Mouse (Mus musculus): ENCODE measurements around the gene Scn8a. TPM values are rescaled to one million over a fixed set of nuclear protein-coding genes. Genes with fewer than 3 reads are reported as not detected.

The Scn8a gene
- total RNA-seq, 2 experiments from 2014 or later = 2.5 to 5.6 TPM

DNA sequence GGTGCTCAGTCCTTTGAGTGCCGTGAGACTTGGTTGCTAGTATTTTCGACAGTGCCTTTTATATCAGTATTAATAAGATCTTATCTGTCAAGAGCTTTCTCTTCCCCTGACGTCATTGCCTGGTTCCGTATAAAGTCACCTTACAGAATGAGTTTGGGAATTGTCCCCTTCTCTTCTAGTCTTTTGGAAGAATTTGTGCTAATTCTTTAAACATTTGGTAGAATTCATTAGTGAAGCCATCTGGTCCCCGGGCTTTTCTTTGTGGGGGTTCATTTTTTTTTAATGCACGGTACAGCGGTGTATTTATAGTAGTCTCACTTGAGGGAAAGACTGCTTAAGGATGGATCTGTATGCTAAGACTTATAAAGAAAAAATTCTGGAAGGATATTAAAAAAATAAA lies 84.3 kb downstream of the Scn8a start:
- DNase-seq = no peak

DNA sequence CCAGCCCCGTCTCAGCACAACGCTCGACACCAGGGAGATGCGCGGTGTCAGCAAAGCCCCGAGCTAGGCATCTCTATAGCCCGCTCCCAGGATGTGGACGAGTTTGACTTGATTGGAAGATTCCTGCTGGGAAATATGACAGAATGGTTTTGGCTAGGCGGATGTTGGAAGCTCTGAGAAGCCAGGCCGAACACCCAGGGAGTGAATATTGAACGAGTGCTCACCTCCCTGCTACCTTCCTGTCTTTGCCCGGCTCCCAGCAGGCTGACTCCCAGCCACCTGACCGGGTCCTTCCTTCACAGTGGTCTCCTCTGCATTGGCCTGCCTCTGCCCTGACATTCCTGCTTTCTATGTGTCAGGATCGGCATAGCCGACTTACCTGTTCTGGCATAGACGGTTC lies 85.1 kb downstream of the Scn8a start:
- DNase-seq = no peak

DNA sequence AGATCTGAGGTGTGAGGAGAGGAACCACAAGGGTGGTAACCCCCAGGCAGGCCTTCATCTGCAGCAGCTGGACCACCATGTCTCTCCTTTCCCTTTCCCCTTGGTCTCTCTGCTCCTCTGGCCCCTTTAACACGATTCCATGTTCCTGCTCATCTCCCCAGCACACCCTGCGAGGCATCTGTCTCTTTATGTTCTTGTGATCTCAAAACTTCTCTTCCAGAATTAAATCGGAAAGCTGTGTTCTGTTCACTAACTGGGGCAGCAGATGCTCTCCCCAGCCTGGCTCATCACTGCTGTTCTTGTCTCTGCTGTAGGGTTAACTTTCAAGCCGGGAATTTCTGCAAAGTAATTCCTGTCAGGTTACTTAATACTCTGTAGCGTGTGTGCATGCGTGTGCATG lies 91.3 kb downstream of the Scn8a start:
- DNase-seq = no peak

DNA sequence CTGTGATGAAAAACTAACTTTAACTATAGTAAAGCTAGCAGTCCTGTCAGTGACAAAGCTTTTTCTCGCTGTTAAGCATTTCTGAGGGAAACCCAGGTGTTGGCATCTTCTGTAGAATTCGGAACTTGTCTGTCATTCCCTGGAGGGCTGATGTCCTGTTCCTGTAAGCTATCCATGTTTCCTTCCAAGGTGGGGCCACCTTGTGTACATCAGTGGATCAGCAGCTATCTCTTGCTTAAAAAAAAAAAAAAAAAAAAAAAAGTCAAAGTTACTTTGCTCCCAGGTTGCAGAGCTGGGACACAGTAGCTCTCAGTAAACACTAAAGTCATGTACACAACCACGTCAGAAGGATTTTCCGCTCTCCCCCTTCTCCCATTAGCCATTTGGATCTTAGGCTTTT lies 91.9 kb downstream of the Scn8a start:
- no peak for DNase-seq

DNA sequence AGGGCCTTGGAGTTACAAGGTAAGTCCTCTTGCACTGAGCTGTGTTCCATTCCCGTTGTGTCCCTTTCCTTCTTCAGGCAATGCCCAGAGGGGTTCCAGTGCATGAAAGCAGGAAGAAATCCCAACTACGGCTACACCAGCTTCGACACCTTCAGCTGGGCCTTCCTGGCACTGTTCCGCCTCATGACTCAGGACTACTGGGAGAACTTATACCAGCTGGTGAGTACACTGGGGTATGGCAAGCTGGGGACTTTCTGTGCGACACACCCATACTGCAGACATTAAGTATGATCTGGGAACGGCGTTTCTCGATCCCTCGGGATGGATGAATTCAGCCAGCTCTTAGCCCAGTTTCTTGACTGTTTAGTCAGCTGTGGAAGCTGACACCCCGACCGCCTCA lies 101.8 kb downstream of the Scn8a start:
- DNase-seq = no peak

DNA sequence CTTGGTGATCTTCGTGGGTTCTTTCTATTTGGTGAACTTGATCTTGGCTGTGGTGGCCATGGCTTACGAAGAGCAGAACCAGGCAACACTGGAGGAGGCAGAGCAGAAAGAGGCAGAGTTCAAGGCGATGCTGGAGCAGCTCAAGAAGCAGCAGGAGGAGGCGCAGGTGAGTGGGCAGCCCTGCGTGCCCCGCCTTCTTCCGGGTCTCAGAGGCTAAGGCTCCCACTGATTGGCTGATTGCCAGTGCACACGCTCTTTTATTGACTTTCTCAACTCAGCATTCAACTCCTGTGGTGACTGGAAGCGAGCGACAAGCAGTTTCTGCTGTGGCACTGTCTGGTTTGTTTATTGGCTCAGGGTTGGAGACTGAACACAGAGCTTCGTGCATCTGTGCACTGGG lies 103.1 kb downstream of the Scn8a start:
- DNase-seq = no peak

DNA sequence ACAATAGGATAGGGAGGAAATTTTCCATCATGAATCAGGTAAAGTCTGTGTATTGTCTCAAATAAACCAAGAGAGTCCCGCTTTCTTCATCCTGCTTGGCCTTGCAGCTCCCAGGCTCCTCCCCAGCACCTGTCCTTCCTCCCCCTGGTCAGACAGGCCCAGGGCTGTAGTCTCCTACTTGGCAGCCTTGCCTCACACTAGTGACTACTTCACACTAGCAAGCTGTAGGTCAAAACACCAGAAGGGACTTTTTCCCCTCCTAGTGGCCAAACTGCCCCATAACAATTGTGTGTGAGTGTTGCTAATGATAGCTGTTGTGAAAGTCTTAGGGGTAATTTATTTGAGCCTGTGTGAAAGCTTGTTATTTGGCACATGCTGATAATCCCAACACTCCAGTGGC lies 105.0 kb downstream of the Scn8a start:
- peak; percentile 11 for DNase-seq

DNA sequence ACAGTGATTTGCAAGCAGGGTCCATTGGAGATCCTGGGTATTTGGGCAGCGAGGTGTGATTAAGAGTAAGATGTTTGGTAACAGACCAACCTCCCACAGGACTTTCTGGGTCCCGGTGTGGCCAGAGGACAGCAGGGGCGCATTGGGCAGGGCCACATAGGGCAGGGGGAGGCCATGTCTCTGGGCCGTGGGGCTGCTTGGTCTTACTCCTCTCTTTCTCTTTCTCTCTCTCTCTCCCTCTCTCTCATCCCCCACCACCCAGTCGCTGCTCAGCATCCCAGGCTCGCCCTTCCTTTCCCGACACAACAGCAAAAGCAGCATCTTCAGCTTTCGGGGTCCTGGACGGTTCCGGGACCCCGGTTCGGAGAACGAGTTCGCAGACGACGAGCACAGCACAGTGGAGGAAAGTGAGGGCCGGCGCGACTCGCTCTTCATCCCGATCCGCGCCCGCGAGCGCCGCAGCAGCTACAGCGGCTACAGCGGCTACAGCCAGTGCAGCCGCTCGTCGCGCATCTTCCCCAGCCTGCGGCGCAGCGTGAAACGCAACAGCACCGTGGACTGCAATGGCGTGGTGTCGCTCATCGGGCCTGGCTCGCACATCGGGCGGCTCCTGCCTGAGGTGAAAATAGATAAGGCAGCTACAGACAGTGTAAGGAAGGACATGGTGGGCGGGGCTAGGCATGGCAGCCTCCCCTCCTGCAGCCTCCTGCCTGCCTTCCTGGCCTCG lies 113.9 kb downstream of the Scn8a start:
- DNase-seq = peak; percentile 68

DNA sequence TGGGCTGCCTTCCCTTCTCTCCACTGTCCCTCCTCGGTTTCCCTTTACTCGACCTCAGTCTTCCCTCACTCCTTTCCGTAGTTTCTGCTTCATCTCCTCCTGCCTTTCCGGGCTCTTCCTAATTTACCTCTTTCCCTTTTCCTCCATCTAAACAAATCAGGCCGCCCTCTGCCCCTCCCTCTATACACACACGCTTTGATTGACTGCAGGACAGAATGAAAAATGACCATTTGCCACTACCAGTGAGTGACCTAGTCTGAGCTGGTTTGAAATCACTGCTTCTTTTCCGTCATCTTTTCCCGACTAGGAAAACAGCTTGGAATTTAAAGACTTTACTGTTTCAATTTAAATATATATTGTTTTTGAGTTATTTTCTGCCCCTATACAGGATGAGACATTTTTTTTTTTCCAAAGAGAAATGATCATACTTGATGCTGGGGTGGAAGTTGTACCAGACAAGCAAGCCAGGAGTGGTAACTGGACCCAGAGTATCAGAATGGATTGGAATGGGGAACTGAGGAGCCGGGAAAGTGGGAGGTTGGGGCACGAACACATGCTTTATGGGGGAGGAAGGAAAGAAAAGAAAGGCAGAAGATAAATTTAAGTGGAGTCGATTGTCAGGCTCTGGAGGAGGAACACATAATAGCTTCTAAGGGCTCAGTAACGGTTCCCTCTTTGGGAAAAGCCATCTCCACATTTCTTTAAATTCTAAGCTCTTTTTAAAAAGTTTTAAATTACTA lies 114.7 kb downstream of the Scn8a start:
- DNase-seq = no peak

DNA sequence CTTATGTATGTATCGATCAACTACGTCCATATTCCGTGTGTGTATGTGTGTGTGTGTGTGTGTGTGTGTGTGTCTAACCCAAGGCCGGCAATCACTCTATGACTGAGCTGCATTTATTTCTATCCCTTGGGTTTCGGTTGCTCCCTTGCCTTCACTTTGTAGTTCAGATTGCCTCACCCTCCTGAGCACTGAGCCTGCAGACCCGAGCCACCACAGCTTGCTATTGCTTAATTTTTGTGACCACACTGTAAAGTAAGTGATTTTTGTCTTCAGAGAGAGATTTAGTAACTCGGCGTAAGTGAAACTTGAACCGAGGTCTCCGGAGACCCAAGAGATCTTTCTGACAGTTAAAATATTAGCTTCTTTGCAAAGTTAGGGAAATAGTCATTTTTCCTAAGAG lies 116.8 kb downstream of the Scn8a start:
- no peak for DNase-seq

DNA sequence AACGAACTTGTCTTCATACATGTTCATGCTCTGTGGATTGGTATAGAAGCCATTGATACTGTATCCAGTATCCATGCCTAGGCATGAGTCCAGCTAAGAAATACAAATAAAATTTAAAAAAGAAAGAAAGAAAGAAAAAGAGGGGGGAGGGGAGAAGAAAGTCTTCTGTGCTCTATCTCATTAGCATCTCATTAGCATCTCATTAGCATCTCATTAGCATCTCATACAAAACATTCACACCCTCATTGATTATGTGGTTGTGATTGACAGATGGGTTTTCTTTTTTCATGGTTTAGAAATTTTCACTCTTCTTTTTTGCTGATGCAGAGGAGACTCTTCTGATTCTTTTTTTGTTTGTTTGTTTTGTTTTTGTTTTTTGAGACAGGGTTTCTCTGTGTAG lies 117.4 kb downstream of the Scn8a start:
- DNase-seq = no peak

DNA sequence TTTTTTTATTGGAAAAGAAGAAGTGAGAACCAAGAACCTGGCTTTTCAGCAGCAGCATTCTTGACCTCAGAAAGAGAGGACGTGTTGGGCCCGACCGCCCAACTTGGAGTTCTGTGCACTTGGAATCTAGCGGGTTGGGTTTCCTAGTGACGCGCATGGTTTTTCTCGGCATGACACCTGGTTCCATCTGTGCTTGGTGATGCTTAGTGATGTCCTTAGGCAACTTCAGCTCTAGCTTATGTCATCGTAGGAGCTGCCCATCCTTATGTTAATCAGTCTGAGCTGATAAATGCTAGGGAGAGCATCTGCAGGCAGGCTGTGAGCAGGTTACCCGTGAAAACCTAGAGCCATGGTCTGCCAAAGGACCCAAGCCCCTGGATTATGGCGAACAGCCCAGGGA lies 120.6 kb downstream of the Scn8a start:
- DNase-seq = no peak

DNA sequence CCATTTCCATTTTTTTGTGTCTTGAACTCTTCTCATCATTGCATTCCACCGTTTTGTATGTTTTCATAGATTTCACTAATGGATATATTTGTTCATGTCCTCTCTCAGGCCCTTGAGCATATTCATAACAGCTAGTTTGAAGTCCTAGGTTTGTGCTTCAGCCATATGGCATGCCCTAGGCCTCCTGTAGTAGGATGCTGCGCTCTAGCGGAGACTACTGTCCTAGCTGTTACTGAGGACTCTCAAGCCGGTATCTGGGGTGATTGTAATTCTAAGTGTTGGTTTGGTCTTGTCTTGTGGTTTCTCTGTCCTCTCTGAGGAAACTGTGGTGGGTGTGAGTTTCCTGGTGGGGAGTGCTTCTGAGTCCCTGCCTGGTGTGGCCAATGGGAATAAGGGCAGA lies 127.4 kb downstream of the Scn8a start:
- DNase-seq = peak; percentile 50

DNA sequence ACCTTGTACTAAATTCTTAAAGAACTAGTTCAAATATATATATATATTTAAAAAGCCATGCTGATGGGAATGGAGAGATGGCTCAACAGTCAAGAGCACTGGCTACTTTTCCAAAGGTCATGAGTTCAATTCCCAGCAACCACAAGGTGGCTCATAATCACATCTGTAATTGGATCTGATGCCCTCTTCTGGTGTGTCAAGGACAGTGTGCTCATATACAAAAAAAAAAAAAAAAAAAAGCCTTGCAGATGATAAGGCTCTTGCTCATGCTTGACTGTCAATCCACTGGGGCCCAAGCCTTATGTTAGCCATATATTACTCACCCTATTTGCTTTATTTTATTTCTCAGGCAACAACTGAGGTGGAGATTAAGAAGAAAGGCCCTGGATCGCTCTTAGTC lies 132.0 kb downstream of the Scn8a start:
- DNase-seq = no peak

DNA sequence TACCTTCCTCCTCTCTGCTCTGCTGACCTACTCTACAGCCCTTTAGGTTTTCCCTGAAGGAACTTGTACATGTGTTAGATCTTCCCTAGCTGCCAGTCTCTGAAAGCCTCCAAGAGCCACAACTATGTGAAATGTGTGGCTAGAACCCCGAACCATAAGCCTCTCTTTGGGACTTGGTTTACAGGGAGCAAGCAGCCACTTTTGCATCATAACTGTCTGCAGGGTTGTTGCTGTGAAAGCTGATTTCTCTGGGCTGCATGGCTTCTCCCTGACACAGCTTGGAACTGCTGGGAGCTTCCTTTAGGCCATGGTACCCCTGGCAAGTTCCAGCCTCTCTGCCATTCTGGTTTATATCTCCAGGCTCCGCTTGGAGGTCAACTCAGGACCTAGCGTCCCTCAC lies 132.8 kb downstream of the Scn8a start:
- DNase-seq = no peak

DNA sequence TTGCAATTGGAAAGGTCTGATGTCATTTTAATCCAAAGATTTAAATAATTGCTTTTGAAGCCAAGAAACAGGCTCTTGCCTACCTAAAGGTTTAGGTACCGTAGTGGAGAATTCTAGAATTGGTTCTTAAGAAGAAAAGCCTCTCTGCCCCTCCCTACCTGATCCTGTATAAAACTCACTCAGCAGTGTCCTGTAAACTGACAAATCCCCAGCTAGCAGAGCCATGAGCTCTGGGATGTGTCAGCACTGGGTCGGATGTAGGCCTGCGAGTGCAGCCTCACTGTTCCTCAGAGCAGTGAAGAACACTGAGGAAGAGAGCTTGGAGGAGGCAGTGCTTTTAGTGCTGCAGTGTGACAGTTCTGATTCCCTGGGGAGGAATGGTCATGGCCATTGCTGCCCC lies 134.9 kb downstream of the Scn8a start:
- no peak for DNase-seq

DNA sequence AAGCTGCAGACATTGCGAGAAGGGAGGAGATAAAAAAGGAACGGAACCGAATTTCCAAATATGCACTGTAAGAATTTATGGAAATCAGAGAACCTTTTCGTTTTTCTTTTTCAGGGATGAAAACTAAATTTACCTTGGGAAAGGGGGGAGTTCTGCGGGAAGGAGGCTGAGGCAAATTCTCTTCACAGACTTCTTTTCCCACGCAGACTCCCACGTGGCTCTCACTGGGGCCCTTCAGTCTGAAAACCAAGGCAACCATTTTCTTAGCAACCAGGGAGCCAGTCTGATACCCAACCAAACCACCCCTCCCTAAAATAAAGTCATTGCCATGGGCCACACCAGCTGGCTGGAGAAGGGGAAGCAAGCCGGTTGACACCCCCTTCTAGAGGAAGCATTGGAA lies 136.1 kb downstream of the Scn8a start:
- no peak for DNase-seq

DNA sequence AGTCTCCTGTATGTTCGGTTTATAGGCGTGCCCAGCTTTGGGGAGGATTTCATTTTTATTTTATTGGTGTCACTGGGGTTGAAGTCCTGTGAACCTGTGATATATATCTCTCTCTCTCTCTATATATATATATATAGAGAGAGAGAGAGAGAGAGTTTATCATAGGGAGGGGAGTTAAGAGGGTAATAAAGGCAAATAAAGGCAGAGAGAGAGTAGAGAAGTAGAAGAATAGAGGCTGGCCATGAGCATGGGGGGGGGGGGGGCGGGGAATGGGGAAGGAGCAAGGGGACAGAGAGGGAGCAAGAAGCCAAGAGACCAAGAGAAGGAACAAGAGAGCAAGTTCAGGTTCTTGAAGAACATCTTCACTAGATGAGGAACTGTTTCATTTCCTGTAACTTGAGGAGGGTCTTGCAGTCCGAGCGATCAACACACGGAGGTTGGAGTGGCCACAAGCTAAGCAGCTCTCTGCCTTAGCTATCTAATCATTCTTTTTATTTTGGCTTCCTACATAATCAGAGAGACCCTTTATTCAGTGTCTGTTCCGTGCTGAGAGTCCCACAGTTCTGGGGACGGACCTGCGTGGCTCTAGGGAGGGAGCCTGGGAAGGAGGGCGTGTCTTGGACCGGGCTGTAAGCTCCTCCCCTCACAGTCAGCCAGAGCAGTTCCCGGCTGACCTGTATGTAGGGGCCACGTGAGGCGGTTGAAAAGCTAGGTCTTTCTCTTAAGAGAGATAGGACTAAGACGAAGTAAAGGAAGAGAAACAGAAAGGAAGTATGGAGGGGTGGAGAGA lies 136.8 kb downstream of the Scn8a start:
- peak; percentile 80 for DNase-seq

DNA sequence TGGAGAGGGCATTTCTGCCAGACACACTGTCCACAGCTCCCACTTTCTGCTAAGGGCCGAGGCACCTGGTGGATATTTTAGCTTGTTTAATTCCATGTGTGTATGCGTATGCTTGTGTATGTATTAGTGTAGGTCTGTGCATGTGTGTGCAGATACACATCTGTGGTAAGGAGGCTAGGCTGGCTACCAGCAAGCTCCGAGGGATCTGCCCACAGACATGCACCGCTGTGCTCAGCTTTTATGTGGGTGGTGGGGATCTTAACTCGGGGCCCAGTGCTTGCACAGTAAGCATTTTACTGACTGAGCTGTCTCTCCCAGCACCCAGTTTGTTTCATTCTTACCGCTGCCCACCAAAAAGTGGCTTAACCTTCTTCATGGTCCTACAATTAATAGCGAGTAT lies 137.6 kb downstream of the Scn8a start:
- no peak for DNase-seq

DNA sequence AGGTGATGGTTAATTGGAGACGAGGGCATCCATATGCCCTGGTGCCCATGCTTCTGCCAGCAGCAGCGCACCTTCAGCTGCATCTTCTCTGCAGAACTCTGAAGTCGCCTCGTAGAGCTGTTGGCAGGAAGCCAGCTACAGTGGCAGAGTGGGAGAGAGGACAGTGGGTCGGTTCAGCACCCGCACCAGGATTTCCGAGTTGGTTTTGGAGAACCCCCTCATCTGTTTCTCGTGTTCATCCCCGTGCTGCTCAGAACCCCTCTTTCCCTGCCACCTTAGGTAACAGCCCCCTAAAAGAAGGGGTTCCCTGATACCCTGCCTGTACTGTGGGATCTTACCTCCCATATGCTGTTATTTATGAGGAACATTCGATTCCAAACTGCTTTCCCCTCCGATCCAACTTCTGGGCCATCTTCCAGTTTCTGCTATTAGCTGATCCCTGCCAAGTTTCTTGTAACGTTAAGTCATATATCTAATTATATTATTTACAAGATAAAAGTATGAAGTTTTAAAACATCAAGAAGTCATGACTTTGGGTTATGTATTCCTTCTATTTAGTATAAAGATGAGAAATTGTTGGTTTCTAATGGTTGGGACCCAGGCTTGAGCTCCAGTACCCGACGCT lies 138.8 kb downstream of the Scn8a start:
- DNase-seq = no peak

DNA sequence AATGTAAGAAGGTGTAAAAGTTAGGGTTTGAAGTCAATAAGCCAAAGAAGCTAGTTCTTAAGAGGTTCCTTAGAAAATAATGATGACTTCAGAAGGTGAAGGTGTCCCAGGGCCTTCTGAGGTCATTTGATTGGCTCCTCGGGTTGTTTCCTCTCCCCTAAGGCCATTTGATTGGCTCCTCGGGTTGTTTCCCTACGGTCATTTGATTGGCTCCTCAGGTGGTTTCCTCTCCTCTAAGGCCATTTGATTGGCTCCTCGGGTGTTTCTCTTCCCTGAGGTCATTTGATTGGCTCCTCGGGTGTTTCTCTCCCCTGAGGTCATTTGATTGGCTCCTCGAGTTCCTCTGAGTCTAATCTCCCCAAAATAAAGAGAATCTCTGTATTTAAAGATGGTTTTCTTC lies 141.7 kb downstream of the Scn8a start:
- no peak for DNase-seq

DNA sequence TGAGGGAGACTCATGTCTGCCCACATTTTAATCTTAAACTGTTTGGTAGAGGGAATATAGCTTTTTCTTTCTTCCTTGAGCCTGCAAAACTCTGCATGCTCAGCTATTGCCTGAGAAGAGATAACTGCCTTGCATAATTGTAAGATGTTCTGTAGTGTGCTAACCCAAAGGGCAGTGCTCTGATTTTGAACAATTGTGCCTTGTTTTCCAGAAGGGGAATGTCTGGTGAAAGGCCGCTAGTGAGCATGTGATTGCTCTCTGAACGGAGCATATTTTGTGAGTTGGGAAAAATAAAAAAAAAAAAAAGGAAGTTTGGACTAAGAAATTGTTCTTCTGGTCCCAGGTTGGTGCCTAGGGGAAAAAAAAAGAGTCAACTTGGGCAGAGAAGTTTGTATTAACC lies 159.3 kb downstream of the Scn8a start:
- DNase-seq = no peak

DNA sequence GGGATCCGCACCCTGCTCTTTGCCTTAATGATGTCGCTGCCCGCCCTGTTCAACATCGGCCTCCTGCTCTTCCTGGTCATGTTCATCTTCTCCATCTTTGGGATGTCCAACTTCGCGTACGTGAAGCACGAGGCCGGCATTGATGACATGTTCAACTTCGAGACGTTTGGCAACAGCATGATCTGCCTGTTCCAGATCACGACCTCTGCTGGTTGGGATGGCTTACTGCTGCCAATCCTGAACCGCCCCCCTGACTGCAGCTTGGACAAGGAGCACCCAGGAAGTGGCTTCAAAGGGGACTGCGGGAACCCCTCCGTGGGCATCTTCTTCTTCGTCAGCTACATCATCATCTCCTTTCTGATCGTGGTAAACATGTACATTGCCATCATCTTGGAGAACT lies 170.0 kb downstream of the Scn8a start:
- DNase-seq = no peak
